Mouse (Mus musculus) cortical plate, adult 2 months (tissue): ENCODE results near the gene Dusp3.

ENCODE experiments used
- CTCF ChIP-seq: fragments of 200-500 bp; IDR thresholded peaks from 2 replicates; pipeline ENCODE4 v1.5.1; 2011; ENCODE audit warnings: mild to moderate bottlenecking, control low read depth, low read length; ENCODE audit not compliant: insufficient read depth; ENCODE audit errors: extremely low read depth
- POLR2A ChIP-seq: fragments of 200-500 bp; IDR thresholded peaks from 2 replicates; pipeline ENCODE4 v1.6.1; 2011; ENCODE audit warnings: mild to moderate bottlenecking, low read length, control low read depth; ENCODE audit not compliant: insufficient read depth; ENCODE audit errors: extremely low read depth

DNA sequence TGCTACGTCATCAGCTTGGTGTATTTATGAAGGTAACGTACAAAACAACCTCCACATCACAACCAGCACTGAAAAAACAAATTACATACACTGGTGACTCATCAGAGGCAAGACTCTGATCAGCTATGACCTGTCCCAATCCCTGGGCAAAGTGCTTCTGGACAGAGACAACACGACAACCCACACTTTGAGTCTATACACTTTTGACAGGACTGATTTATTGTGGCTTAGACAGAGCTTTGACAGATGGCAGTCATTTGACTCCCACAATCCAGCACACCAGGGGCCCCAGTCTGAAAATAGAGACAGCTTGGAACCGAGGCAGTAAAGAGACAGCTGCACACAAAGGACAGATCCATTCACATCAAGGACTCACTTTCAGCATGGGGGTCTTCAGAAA is 12.7 kb upstream of the Dusp3 start:
- TF ChIP-seq CTCF (no peak), POLR2A (no peak)
